Mouse (Mus musculus): Measurements from ENCODE around the gene Hnrnpr. TPM values are rescaled to one million over a fixed set of nuclear protein-coding genes. Genes with fewer than 3 reads are reported as not detected.
A peak's percentile ranks its signal among the peaks of the same experiment; 100 is the strongest.

Hnrnpr gene
- polyA plus RNA-seq, 1 experiment from 2014 or later = 202 TPM

GRCm38 (mm10) chr4:136289918-136290780, 20.6 kb upstream of the Hnrnpr start:
- no peak overlapping the region for H3K27ac ChIP-seq (ENCODE audit: low read depth)
- H3K9me3 ChIP-seq (ENCODE audit: low read depth, low read length) = no peaks in the 10 kb centered on the region; the same call in 1 of the 2 replicates
- H3K4me1 ChIP-seq (ENCODE audit: insufficient read depth) = no peaks in the 10 kb centered on the region
- peaks cover 3% of the 10 kb centered on the region; the same call in 1 of the 2 replicates for H3K27me3 ChIP-seq (ENCODE audit: insufficient read depth, low read length)
- peaks cover 76% of the 10 kb centered on the region for H3K36me3 ChIP-seq (ENCODE audit: insufficient read depth)
- no peak overlapping the region for H3K9ac ChIP-seq
- H3K4me2 ChIP-seq = no peak overlapping the region
- no peak for TF ChIP-seq CTCF (IDR thresholded peaks at IDR 0.05; ENCODE audit: low read depth)
- no peak for DNase-seq
- no peak overlapping the region for H3K4me3 ChIP-seq (ENCODE audit: low read depth, low read length)
- no peak for ATAC-seq (ENCODE audit: insufficient read depth)
- 56% methylated on average over 66 of the region's 66 CpGs for WGBS

- peaks cover 3% of the 10 kb centered on the region; the same call in 1 of the 2 replicates for H3K27me3 ChIP-seq (ENCODE audit: insufficient read depth, low read length)
- H3K4me1 ChIP-seq (ENCODE audit: insufficient read depth) = no peaks in the 10 kb centered on the region
- no peak overlapping the region for H3K4me2 ChIP-seq
- DNase-seq (no peak), ATAC-seq (ENCODE audit: insufficient read depth) (no peak)
- no peak for TF ChIP-seq CTCF (IDR thresholded peaks at IDR 0.05; ENCODE audit: low read depth)
- H3K4me3 ChIP-seq (ENCODE audit: low read depth, low read length) = no peak overlapping the region
- H3K9ac ChIP-seq = no peak overlapping the region
- WGBS = 63% methylated on average over 39 of the region's 39 CpGs
- peaks cover 76% of the 10 kb centered on the region for H3K36me3 ChIP-seq (ENCODE audit: insufficient read depth)
- H3K27ac ChIP-seq (ENCODE audit: low read depth) = no peak overlapping the region
- no peaks in the 10 kb centered on the region; the same call in 1 of the 2 replicates for H3K9me3 ChIP-seq (ENCODE audit: low read depth, low read length)
Measured at GRCm38 (mm10) chr4:136290781-136291595, 19.8 kb upstream of the Hnrnpr start.

GRCm38 (mm10) chr4:136291692-136292091, 19.1 kb upstream of the Hnrnpr start:
- H3K9me3 ChIP-seq (ENCODE audit: low read depth, low read length) = no peaks in the 10 kb centered on the region; the same call in 1 of the 2 replicates
- peaks cover 3% of the 10 kb centered on the region; the same call in 1 of the 2 replicates for H3K27me3 ChIP-seq (ENCODE audit: insufficient read depth, low read length)
- no peak overlapping the region for H3K9ac ChIP-seq
- H3K4me2 ChIP-seq = no peak overlapping the region
- no peaks in the 10 kb centered on the region for H3K4me1 ChIP-seq (ENCODE audit: insufficient read depth)
- H3K4me3 ChIP-seq (ENCODE audit: low read depth, low read length) = no peak overlapping the region
- 87% methylated on average over 6 of the region's 6 CpGs for WGBS
- DNase-seq (no peak), ATAC-seq (ENCODE audit: insufficient read depth) (no peak)
- H3K36me3 ChIP-seq (ENCODE audit: insufficient read depth) = peaks cover 76% of the 10 kb centered on the region
- no peak overlapping the region for H3K27ac ChIP-seq (ENCODE audit: low read depth)
- TF ChIP-seq CTCF (IDR thresholded peaks at IDR 0.05; ENCODE audit: low read depth) = no peak

- Histone ChIP-seq H3K4me3 (ENCODE audit: low read depth, low read length) (no peak overlapping the region), H3K9me3 (ENCODE audit: low read depth, low read length) (no peaks in the 10 kb centered on the region), H3K27me3 (ENCODE audit: insufficient read depth, low read length) (no peaks in the 10 kb centered on the region), H3K4me1 (ENCODE audit: insufficient read depth) (no peaks in the 10 kb centered on the region), H3K27ac (ENCODE audit: low read depth) (no peak overlapping the region), H3K36me3 (ENCODE audit: insufficient read depth) (peaks cover 37% of the 10 kb centered on the region), H3K4me2 (no peak overlapping the region), H3K9ac (no peak overlapping the region)
- DNase-seq = no peak
- WGBS = 55% methylated on average over 7 of the region's 7 CpGs
- TF ChIP-seq CTCF (IDR thresholded peaks at IDR 0.05; ENCODE audit: low read depth) = no peak
- ATAC-seq (ENCODE audit: insufficient read depth) = no peak
Measured at GRCm38 (mm10) chr4:136295941-136296340, 14.8 kb upstream of the Hnrnpr start.

- Histone ChIP-seq H3K4me3 (ENCODE audit: low read depth, low read length) (no peak overlapping the region), H3K36me3 (ENCODE audit: insufficient read depth) (no peaks in the 10 kb centered on the region), H3K9me3 (ENCODE audit: low read depth, low read length) (no peaks in the 10 kb centered on the region), H3K4me1 (ENCODE audit: insufficient read depth) (no peaks in the 10 kb centered on the region), H3K4me2 (no peak overlapping the region), H3K27ac (ENCODE audit: low read depth) (no peak overlapping the region), H3K9ac (no peak overlapping the region), H3K27me3 (ENCODE audit: insufficient read depth, low read length) (no peaks in the 10 kb centered on the region)
- WGBS = 41% methylated on average over 4 of the region's 4 CpGs
- no peak for TF ChIP-seq CTCF (IDR thresholded peaks at IDR 0.05; ENCODE audit: low read depth)
- ATAC-seq (ENCODE audit: insufficient read depth) = no peak
- no peak for DNase-seq
Measured at GRCm38 (mm10) chr4:136302462-136302861, 8.3 kb upstream of the Hnrnpr start.

- Histone ChIP-seq H3K4me3 (ENCODE audit: low read depth, low read length) (no peak overlapping the region), H3K9ac (no peak overlapping the region), H3K4me1 (ENCODE audit: insufficient read depth) (no peaks in the 10 kb centered on the region), H3K36me3 (ENCODE audit: insufficient read depth) (no peaks in the 10 kb centered on the region), H3K27me3 (ENCODE audit: insufficient read depth, low read length) (no peaks in the 10 kb centered on the region), H3K27ac (ENCODE audit: low read depth) (no peak overlapping the region), H3K9me3 (ENCODE audit: low read depth, low read length) (no peaks in the 10 kb centered on the region), H3K4me2 (no peak overlapping the region)
- TF ChIP-seq CTCF (IDR thresholded peaks at IDR 0.05; ENCODE audit: low read depth) = no peak
- ATAC-seq (ENCODE audit: insufficient read depth) = no peak
- 31% methylated on average over 2 of the region's 2 CpGs for WGBS
- peak; percentile 67 for DNase-seq
Measured at GRCm38 (mm10) chr4:136304181-136304580, 6.6 kb upstream of the Hnrnpr start.

GRCm38 (mm10) chr4:136308355-136308754, 2.4 kb upstream of the Hnrnpr start:
- WGBS = 51% methylated on average over 2 of the region's 2 CpGs
- no peaks in the 10 kb centered on the region for H3K9me3 ChIP-seq (ENCODE audit: low read depth, low read length)
- H3K36me3 ChIP-seq (ENCODE audit: insufficient read depth) = no peaks in the 10 kb centered on the region
- H3K9ac ChIP-seq = no peak overlapping the region
- no peak overlapping the region for H3K4me2 ChIP-seq
- DNase-seq = no peak
- no peak overlapping the region for H3K27ac ChIP-seq (ENCODE audit: low read depth)
- no peaks in the 10 kb centered on the region for H3K27me3 ChIP-seq (ENCODE audit: insufficient read depth, low read length)
- no peak for ATAC-seq (ENCODE audit: insufficient read depth)
- TF ChIP-seq CTCF (IDR thresholded peaks at IDR 0.05; ENCODE audit: low read depth) = no peak
- H3K4me3 ChIP-seq (ENCODE audit: low read depth, low read length) = no peak overlapping the region
- peaks cover 5% of the 10 kb centered on the region; the same call in 1 of the 2 replicates for H3K4me1 ChIP-seq (ENCODE audit: insufficient read depth)

Data from lung, embryonic 14.5 days (tissue).